In genomic region chr17:33991788-33992664, GRCm38 (mm10) we compare ENCODE assay signal across 8 mouse cellular contexts. TPM values are rescaled to one million over a fixed set of nuclear protein-coding genes. Genes with fewer than 3 reads are reported as not detected.
DNase-seq lines count a peak whose midpoint lies in the region; ATAC-seq lines count a peak whose summit lies in the region.

No protein-coding gene starts in this region.

- peak; percentile 55 for ATAC-seq in inflammation-experienced regulatory T-cells, adult 6 months
- peak; percentile 79 for ATAC-seq in megakaryocyte, adult 5-6 weeks (ENCODE audit: poor library complexity, severe bottlenecking)

- DNase-seq in gastrocnemius, postnatal 10 days = peak; percentile 61
- DNase-seq in gastrocnemius, adult 8-10 months (ENCODE audit: low spot score in 2 of 2) = no peak
- peak; percentile 88 for DNase-seq in 416B (ENCODE audit: low read depth)
- peak; percentile 67 for DNase-seq in adrenal gland, postnatal 10 days
- peak; percentile 72 for DNase-seq in embryo, embryonic 9.5 days (ENCODE audit: extremely low spot score)
- DNase-seq in spleen, adult 12 weeks (ENCODE audit: low spot score) = peak; percentile 46

RNA-seq across cellular contexts. Expression of gene H2-K1, which starts 8.1 kb away (rescaled TPM):
- total RNA-seq in gastrocnemius, postnatal 10 days (2021) = 10 to 100 TPM; 38.9 to 46.7 TPM
- 10 to 100 TPM; 34.2 to 57.8 (median 46.1) TPM for total RNA-seq in gastrocnemius, adult 8-10 months (2022)
- total RNA-seq in adrenal gland, postnatal 10 days (2021) = 100 to 1,000 TPM; 204 to 217 TPM
- polyA plus RNA-seq in inflammation-experienced regulatory T-cells, adult 6 months (2017; shearing (Covaris generic)) = 1,000 to 10,000 TPM; 4,943 to 7,708 (median 5,398) TPM
- 868 and 887 TPM in 2 replicates for total RNA-seq in megakaryocyte, adult 5-6 weeks (2015)
- 668 and 686 TPM in 2 replicates for total RNA-seq in megakaryocyte, adult 5-6 weeks (2017)

RNA-seq across cellular contexts. Expression of gene Ring1, which starts 32.5 kb away (rescaled TPM):
- 10 to 100 TPM; 13.4 to 18.0 TPM for total RNA-seq in gastrocnemius, postnatal 10 days (2021)
- 10 to 100 TPM in 3 of 4 experiments, 1 to 10 TPM in 1; 9.8 to 15.6 (median 11.7) TPM for total RNA-seq in gastrocnemius, adult 8-10 months (2022)
- total RNA-seq in adrenal gland, postnatal 10 days (2021) = 10 to 100 TPM; 29.8 to 36.5 TPM
- 1 to 10 TPM; 1.6 to 2.8 (median 2.5) TPM for polyA plus RNA-seq in inflammation-experienced regulatory T-cells, adult 6 months (2017; shearing (Covaris generic))
- 5.3 and 6.7 TPM in 2 replicates for total RNA-seq in megakaryocyte, adult 5-6 weeks (2015)
- total RNA-seq in megakaryocyte, adult 5-6 weeks (2017) = 7.9 and 9.6 TPM in 2 replicates

RNA-seq across cellular contexts. Expression of gene H2-Ke6, which starts 35.8 kb away (rescaled TPM):
- 10 to 100 TPM; 50.5 to 63.2 TPM for total RNA-seq in gastrocnemius, postnatal 10 days (2021)
- total RNA-seq in gastrocnemius, adult 8-10 months (2022) = 10 to 100 TPM; 83.6 to 90.2 (median 84.9) TPM
- total RNA-seq in adrenal gland, postnatal 10 days (2021) = 100 to 1,000 TPM; 184 to 194 TPM
- 10 to 100 TPM; 28.0 to 31.5 (median 30.7) TPM for polyA plus RNA-seq in inflammation-experienced regulatory T-cells, adult 6 months (2017; shearing (Covaris generic))
- total RNA-seq in megakaryocyte, adult 5-6 weeks (2015) = 67.7 and 84.3 TPM in 2 replicates
- total RNA-seq in megakaryocyte, adult 5-6 weeks (2017) = 34.6 and 35.5 TPM in 2 replicates

RNA-seq across cellular contexts. Expression of gene Rps18, which starts 36.2 kb away (rescaled TPM):
- total RNA-seq in gastrocnemius, postnatal 10 days (2021) = 100 to 1,000 TPM; 649 to 675 TPM
- 100 to 1,000 TPM; 380 to 500 (median 432) TPM for total RNA-seq in gastrocnemius, adult 8-10 months (2022)
- total RNA-seq in adrenal gland, postnatal 10 days (2021) = 100 to 1,000 TPM; 943 to 952 TPM
- 1,000 to 10,000 TPM; 3,532 to 7,587 (median 7,167) TPM for polyA plus RNA-seq in inflammation-experienced regulatory T-cells, adult 6 months (2017; shearing (Covaris generic))
- 2,016 and 2,115 TPM in 2 replicates for total RNA-seq in megakaryocyte, adult 5-6 weeks (2015)
- 724 and 801 TPM in 2 replicates for total RNA-seq in megakaryocyte, adult 5-6 weeks (2017)

RNA-seq across cellular contexts. Expression of gene Vps52, which starts 36.4 kb away (rescaled TPM):
- total RNA-seq in gastrocnemius, postnatal 10 days (2021) = 10 to 100 TPM; 30.3 to 33.2 TPM
- 10 to 100 TPM; 32.0 to 34.6 (median 32.5) TPM for total RNA-seq in gastrocnemius, adult 8-10 months (2022)
- total RNA-seq in adrenal gland, postnatal 10 days (2021) = 10 to 100 TPM; 38.8 to 51.4 TPM
- polyA plus RNA-seq in inflammation-experienced regulatory T-cells, adult 6 months (2017; shearing (Covaris generic)) = 10 to 100 TPM; 27.6 to 30.0 (median 27.8) TPM
- total RNA-seq in megakaryocyte, adult 5-6 weeks (2015) = 15.7 and 17.7 TPM in 2 replicates
- total RNA-seq in megakaryocyte, adult 5-6 weeks (2017) = 11.6 and 22.8 TPM in 2 replicates

Comparison
In these comparisons a context has a peak if more than half of its experiments do, and no peak if none do; other contexts are left out.
1. DNase-seq: peak in gastrocnemius, postnatal 10 days (single experiment), 416B (single experiment), adrenal gland, postnatal 10 days (single experiment), embryo, embryonic 9.5 days (single experiment) and spleen, adult 12 weeks (single experiment); none in gastrocnemius, adult 8-10 months (0 of 2).